Mouse (Mus musculus) testis, postnatal 10 days (tissue): Measurements from ENCODE around the gene Ccn2.

Source experiments
- DNase-seq: peaks from one replicate; pipeline ENCODE4 v3.0.0; 2021; ENCODE audit warnings: low spot score

Gene Ccn2

GRCm38 (mm10) chr10:24641416-24642140, 46.3 kb downstream of the Ccn2 start:
- no peak for DNase-seq

GRCm38 (mm10) chr10:24642796-24643580, 47.7 kb downstream of the Ccn2 start:
- DNase-seq, result no peak

- no peak for DNase-seq
Measured at GRCm38 (mm10) chr10:24645169-24645568, 49.9 kb downstream of the Ccn2 start.
